Mouse (Mus musculus) lung, adult 18-20 months (tissue): Measurements from ENCODE around the gene Akr1b8.
"Not testable (repeated sequence)": the region's sequence is repeated elsewhere in the genome, so short reads cannot be mapped to it uniquely, and the experiment has no call there.

Source experiments
- DNase-seq, 2 experiments: peaks; one replicate each; pipeline ENCODE4 v3.0.0; 2022; ENCODE audit warnings: mixed read lengths in 2 of 2

Gene Akr1b8

GRCm38 (mm10) chr6:34353658-34354353 lies at the start of gene Akr1b8:
Gene Akr1b8 (plus strand): TSS chr6:34354119.
- DNase-seq = no peak

- peak; percentile 20 to 33 for DNase-seq
Measured at GRCm38 (mm10) chr6:34304675-34305241, 49.2 kb upstream of the Akr1b8 start.

GRCm38 (mm10) chr6:34306797-34307196 lies 47.1 kb upstream of the Akr1b8 start:
- DNase-seq = no peak

- peak; percentile 21 to 42 for DNase-seq
Measured at GRCm38 (mm10) chr6:34309526-34309925, 44.4 kb upstream of the Akr1b8 start.

- DNase-seq = no peak
Measured at GRCm38 (mm10) chr6:34310023-34310595, 43.8 kb upstream of the Akr1b8 start.

GRCm38 (mm10) chr6:34313386-34313785 lies 40.5 kb upstream of the Akr1b8 start:
- DNase-seq = peak in 1 of 2 experiments; percentile 23

- DNase-seq = no peak
Measured at GRCm38 (mm10) chr6:34313921-34314320, 40.0 kb upstream of the Akr1b8 start.

- peak; percentile 95 for DNase-seq
Measured at GRCm38 (mm10) chr6:34316854-34317771, 36.8 kb upstream of the Akr1b8 start, which contains the start of gene Akr1b3. Gene Akr1b3 (minus strand): TSS chr6:34317478.

GRCm38 (mm10) chr6:34318172-34318571 lies 35.7 kb upstream of the Akr1b8 start:
- DNase-seq = peak; percentile 27 to 39

GRCm38 (mm10) chr6:34318636-34319035 lies 35.3 kb upstream of the Akr1b8 start:
- no peak for DNase-seq

- no peak for DNase-seq
Measured at GRCm38 (mm10) chr6:34322121-34322520, 31.8 kb upstream of the Akr1b8 start.

- no peak for DNase-seq
Measured at GRCm38 (mm10) chr6:34331379-34331778, 22.5 kb upstream of the Akr1b8 start.

GRCm38 (mm10) chr6:34331804-34332203 lies 22.1 kb upstream of the Akr1b8 start:
- not testable (repeated sequence) for DNase-seq

- DNase-seq = peak; percentile 67 to 77
Measured at GRCm38 (mm10) chr6:34334673-34335072, 19.2 kb upstream of the Akr1b8 start.

GRCm38 (mm10) chr6:34337799-34338198 lies 16.1 kb upstream of the Akr1b8 start:
- no peak for DNase-seq

- no peak for DNase-seq
Measured at GRCm38 (mm10) chr6:34341991-34342390, 11.9 kb upstream of the Akr1b8 start.

- no peak for DNase-seq
Measured at GRCm38 (mm10) chr6:34342476-34342875, 11.4 kb upstream of the Akr1b8 start.

- no peak for DNase-seq
Measured at GRCm38 (mm10) chr6:34343426-34343825, 10.5 kb upstream of the Akr1b8 start.

GRCm38 (mm10) chr6:34344135-34344850 lies 9.6 kb upstream of the Akr1b8 start:
- no peak for DNase-seq

- peak; percentile 56 to 68 for DNase-seq
Measured at GRCm38 (mm10) chr6:34344935-34345334, 9.0 kb upstream of the Akr1b8 start.

- peak; percentile 60 to 74 for DNase-seq
Measured at GRCm38 (mm10) chr6:34346096-34346898, 7.6 kb upstream of the Akr1b8 start.
